Mouse (Mus musculus) cortical plate, adult 2 months (tissue): ENCODE measurements around the gene Hspbp1. TPM values are rescaled to one million over a fixed set of nuclear protein-coding genes. Genes with fewer than 3 reads are reported as not detected.

Experiments used
- H3K27ac ChIP-seq: fragments of 200-500 bp; 2 replicates; pipeline ENCODE4 v1.5.1; 2012; ENCODE audit warnings: low read length, control low read depth, inconsistent platforms; ENCODE audit not compliant: insufficient read depth
- H3K4me1 ChIP-seq: fragments of 200-500 bp; 2 replicates; pipeline ENCODE4 v1.6.1; 2011; ENCODE audit warnings: low read length; ENCODE audit not compliant: control insufficient read depth, insufficient read depth
- H3K4me3 ChIP-seq: fragments of 200-500 bp; 2 replicates; pipeline ENCODE4 v1.5.1; 2011; ENCODE audit warnings: mild to moderate bottlenecking, low read length, control low read depth; ENCODE audit not compliant: insufficient read depth
- CTCF ChIP-seq: fragments of 200-500 bp; IDR thresholded peaks from 2 replicates; pipeline ENCODE4 v1.5.1; 2011; ENCODE audit warnings: mild to moderate bottlenecking, control low read depth, low read length; ENCODE audit not compliant: insufficient read depth; ENCODE audit errors: extremely low read depth
- POLR2A ChIP-seq: fragments of 200-500 bp; IDR thresholded peaks from 2 replicates; pipeline ENCODE4 v1.6.1; 2011; ENCODE audit warnings: mild to moderate bottlenecking, low read length, control low read depth; ENCODE audit not compliant: insufficient read depth; ENCODE audit errors: extremely low read depth
- polyA plus RNA-seq: library from polyadenylated mRNA; depleted of rRNA; stranded (reverse); fragments of >200 nt; gene quantifications from 2 replicates; pipeline ENCODE4 v1.2.3, GENCODE M21; 2012; rRNA removed

The Hspbp1 gene
- 107 and 108 TPM in 2 replicates for polyA plus RNA-seq

- TF ChIP-seq POLR2A (peak; percentile 60; the same call in 1 of the 2 replicates), CTCF (no peak)
These were observed at the start of gene Hspbp1 for GRCm38 (mm10) chr7:4684632-4685417. Gene Hspbp1, minus strand, starts transcription at chr7:4685068.

GRCm38 (mm10) chr7:4732968-4733392 is 48.1 kb upstream of the Hspbp1 start:
- TF ChIP-seq POLR2A: no peak
- no peak for TF ChIP-seq CTCF
- Histone ChIP-seq H3K27ac (no peak overlapping the region), H3K4me3 (no peak overlapping the region), H3K4me1 (no peaks in the 10 kb centered on the region)

More at GRCm38 (mm10) chr7:4684632-4685417, at the start of gene Hspbp1:
- H3K4me3 ChIP-seq: peak within 1 kb of the TSS; percentile 67
- H3K27ac ChIP-seq: peak within 1 kb of the TSS; percentile 1
- H3K4me1 ChIP-seq: peaks cover 2% of the 10 kb centered on the region; the same call in 1 of the 2 replicates

GRCm38 (mm10) chr7:4731090-4731489 is 46.2 kb upstream of the Hspbp1 start:
- H3K4me3 ChIP-seq: no peak overlapping the region
- no peak for TF ChIP-seq POLR2A
- TF ChIP-seq CTCF: no peak

GRCm38 (mm10) chr7:4725169-4725568 is 40.3 kb upstream of the Hspbp1 start, which contains the start of gene Tmem150b:
Gene Tmem150b, minus strand, starts transcription at chr7:4725249.
- Histone ChIP-seq H3K4me1 (no peaks in the 10 kb centered on the region; the same call in 1 of the 2 replicates), H3K27ac (no peak within 1 kb of the TSS), H3K4me3 (no peak within 1 kb of the TSS)
- TF ChIP-seq CTCF (no peak), POLR2A (no peak)

More at GRCm38 (mm10) chr7:4731090-4731489, 46.2 kb upstream of the Hspbp1 start:
- Histone ChIP-seq H3K4me1 (no peaks in the 10 kb centered on the region), H3K27ac (no peak overlapping the region)

- H3K27ac ChIP-seq: no peak overlapping the region
- no peak overlapping the region for H3K4me3 ChIP-seq
- H3K4me1 ChIP-seq: no peaks in the 10 kb centered on the region; the same call in 1 of the 2 replicates
- TF ChIP-seq POLR2A (no peak), CTCF (no peak)
These were observed 39.5 kb upstream of the Hspbp1 start for GRCm38 (mm10) chr7:4724359-4724758.

- Histone ChIP-seq H3K4me1 (no peaks in the 10 kb centered on the region; the same call in 1 of the 2 replicates), H3K4me3 (peak overlapping the region; percentile 36), H3K27ac (no peak overlapping the region)
- no peak for TF ChIP-seq POLR2A
- TF ChIP-seq CTCF: no peak
These were observed 38.6 kb upstream of the Hspbp1 start for GRCm38 (mm10) chr7:4723508-4723907.

GRCm38 (mm10) chr7:4719276-4719675 is 34.4 kb upstream of the Hspbp1 start:
- Histone ChIP-seq H3K4me3 (no peak overlapping the region), H3K4me1 (no peaks in the 10 kb centered on the region; the same call in 1 of the 2 replicates), H3K27ac (no peak overlapping the region)
- TF ChIP-seq CTCF (no peak), POLR2A (no peak)

GRCm38 (mm10) chr7:4716955-4717354 is 32.1 kb upstream of the Hspbp1 start:
- TF ChIP-seq POLR2A (no peak), CTCF (no peak)
- no peak overlapping the region for H3K27ac ChIP-seq
- H3K4me3 ChIP-seq: no peak overlapping the region
- H3K4me1 ChIP-seq: no peaks in the 10 kb centered on the region

GRCm38 (mm10) chr7:4712594-4712993 is 27.7 kb upstream of the Hspbp1 start:
- no peak for TF ChIP-seq POLR2A
- TF ChIP-seq CTCF: no peak
- Histone ChIP-seq H3K4me3 (no peak overlapping the region), H3K4me1 (no peaks in the 10 kb centered on the region), H3K27ac (no peak overlapping the region)

GRCm38 (mm10) chr7:4705098-4705497 is 20.2 kb upstream of the Hspbp1 start:
- Histone ChIP-seq H3K4me1 (no peaks in the 10 kb centered on the region), H3K27ac (no peak overlapping the region), H3K4me3 (no peak overlapping the region)
- TF ChIP-seq POLR2A: no peak
- TF ChIP-seq CTCF: peak; percentile 36; the same call in 1 of the 2 replicates
